Mouse (Mus musculus) ZHBTc4 (cell line): Measurements from ENCODE around the gene Mep1a.

Source experiments
- DNase-seq: peaks from one replicate; pipeline ENCODE4 v3.0.0-alpha.2; 2011; ENCODE audit warnings: low read depth, low spot score

Gene Mep1a

DNA sequence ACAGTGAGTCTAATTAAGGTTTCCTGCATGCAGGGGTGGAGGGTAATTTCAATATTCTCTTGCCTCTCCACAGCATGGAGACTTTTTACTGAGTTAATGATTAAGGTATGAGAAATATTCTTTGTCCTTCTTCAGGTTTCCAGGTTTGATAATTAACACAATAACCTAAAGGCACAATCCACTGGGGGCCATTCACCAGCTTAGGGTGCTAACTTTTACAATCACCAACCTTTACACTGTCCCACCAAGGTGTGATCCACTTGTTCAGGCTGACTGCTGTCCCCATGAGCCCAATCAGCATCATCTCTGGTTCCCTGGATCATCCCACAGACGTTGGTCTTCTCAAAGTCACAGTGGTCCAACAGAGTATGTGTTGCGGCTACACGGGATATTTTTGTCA, 16.6 kb downstream of the Mep1a start:
- DNase-seq, result no peak

DNA sequence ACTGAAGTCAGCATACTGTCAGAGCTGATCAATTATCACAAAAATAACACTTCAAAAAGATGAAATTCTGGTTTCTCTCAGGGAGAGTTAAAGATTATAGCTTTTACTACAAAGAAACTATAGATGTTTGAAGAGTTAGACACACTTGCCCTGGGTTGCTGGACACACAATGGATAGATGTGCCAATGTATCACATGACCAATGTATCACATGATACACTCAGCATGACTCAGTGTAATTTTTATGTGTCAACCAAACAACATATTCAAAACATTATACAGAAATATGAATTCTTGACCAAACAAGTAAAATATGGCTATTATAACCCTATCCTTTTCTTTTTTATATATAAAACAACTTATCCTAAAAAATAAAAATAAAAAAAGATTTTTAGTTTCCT, 25.0 kb downstream of the Mep1a start:
- no peak for DNase-seq

- no peak for DNase-seq
Measured at GRCm38 (mm10) chr17:43474775-43475174, 27.8 kb downstream of the Mep1a start.

- no peak for DNase-seq
Measured at GRCm38 (mm10) chr17:43472558-43472957, 30.1 kb downstream of the Mep1a start.

DNA sequence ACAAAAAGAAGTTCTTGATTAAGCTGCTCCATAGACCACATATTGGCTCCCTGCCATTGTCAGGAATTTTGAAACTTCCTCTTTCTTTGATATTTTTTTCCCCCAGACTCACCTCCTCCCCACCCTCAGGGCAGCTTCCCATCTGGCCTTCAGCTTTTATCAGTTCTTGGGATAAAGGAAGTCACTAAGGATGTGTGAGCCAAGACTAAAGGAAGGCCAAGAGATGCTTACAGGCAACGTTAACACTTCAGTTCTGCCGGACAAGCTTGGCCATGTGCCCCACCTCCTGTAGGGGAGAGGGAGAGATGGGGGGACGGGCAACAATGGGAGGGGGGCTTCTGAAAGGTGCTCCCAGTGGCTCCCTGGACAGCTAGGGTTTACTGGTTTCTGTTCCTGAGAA, 32.6 kb downstream of the Mep1a start:
- no peak for DNase-seq

- DNase-seq, result peak; percentile 74
Measured at GRCm38 (mm10) chr17:43460245-43461181, 42.1 kb downstream of the Mep1a start.

DNA sequence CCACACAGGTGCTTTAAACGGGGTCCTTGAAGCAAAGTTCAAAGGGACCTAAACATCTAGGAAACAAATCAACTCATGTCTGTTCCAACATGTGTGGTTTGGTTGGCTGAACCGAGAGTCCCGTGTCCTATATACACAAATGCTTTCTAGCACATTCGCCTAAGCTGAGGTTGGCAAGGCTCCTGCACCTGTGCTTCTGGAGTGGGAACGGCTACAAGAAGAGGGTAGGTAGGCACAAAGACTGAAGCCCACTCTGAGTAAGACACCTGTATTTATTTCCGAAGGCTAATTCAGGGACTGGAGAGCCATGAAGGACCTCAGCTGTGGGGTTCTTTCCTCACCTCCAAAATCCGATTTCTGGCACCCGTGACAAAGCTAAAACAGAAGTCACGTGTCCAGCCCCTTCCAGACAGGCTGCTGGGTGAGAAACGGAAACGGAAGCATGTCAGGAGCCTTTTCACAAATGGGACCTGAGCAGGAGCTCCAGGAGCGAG, 42.8 kb downstream of the Mep1a start:
- DNase-seq, result no peak

DNA sequence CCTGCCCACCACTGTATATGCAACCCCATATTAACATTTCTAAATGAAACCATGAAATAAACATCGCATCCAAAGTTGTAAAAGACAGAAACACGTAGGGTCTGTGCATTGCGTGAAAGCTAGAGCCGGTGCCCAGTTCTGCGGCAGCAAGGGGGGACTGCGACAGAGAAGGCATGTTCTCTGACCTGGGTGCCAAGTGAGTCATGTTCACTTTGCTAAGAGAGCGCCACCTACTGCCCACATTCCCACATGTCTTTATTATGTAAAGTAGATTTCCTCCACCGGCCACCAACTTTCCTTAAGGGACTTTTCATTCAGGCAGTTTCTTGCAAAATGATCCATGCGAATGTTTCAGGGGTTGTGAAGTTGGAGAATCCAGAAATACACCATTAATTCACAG, 44.0 kb downstream of the Mep1a start:
- peak; percentile 79 for DNase-seq

DNA sequence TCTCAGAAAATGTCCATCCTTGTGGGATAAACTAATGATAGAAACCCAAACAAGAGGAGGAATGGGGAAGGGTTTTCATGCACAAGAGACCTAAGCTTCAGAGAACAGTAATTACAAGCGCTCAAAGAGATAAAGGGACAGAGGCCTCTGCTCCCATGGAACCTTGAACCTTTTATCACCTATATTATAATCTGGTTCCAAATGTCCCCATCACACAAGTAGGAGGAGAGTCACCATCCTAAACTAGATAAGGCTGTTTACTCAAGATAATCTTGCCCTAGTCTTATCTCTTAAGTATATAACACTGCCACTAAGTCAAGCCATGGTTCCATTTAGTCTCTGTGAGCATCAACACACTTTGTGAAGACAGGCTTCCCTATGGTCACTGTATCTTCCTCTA, 51.4 kb downstream of the Mep1a start:
- DNase-seq, result no peak

GRCm38 (mm10) chr17:43434485-43434884, 68.1 kb downstream of the Mep1a start:
- DNase-seq, result no peak

GRCm38 (mm10) chr17:43431692-43432091, 70.9 kb downstream of the Mep1a start:
- DNase-seq, result no peak
